Mouse (Mus musculus): ENCODE results near the gene Pitpnc1.

Pitpnc1 gene

GRCm38 (mm10) chr11:107410804-107411203 lies 59.7 kb downstream of the Pitpnc1 start:
- CTCF ChIA-PET: no interaction called here

- CTCF ChIA-PET: interaction anchor here (0.7 kb wide), 1 partner anchor 51 kb away, joined by 4 read pairs; no protein-coding TSS in a partner anchor
These were observed 60.3 kb downstream of the Pitpnc1 start for GRCm38 (mm10) chr11:107410090-107410732.

DNA sequence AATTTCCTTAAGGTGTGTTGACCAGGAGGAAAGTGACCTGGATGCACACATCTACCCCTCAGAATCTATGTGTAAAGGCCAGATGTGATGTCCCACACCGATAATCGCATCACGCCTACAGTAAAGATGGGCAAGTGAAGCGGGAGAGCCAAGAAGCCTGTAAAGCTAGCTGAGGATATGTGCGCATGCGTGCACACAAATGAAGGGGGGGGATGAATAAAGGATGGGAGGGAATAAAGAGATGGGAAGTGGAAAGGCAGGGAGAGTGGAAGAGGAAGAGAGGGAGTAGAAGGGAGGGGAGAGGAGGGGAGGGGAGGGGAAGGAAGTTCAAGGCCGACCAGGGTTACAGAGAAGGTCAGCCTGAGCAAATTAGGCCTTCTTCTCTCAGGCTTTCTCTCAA lies 61.6 kb downstream of the Pitpnc1 start:
- CTCF ChIA-PET: interaction anchor here (1.0 kb wide), 1 partner anchor 16 kb away, joined by 3 read pairs; no protein-coding TSS in a partner anchor

GRCm38 (mm10) chr11:107407698-107408097 lies 62.8 kb downstream of the Pitpnc1 start:
- CTCF ChIA-PET: no interaction called here

- CTCF ChIA-PET: interaction anchor here (0.7 kb wide), 1 partner anchor 11 kb away, joined by 3 read pairs; no protein-coding TSS in a partner anchor
These were observed 64.7 kb downstream of the Pitpnc1 start for GRCm38 (mm10) chr11:107405606-107406333.

GRCm38 (mm10) chr11:107403309-107403708 lies 67.2 kb downstream of the Pitpnc1 start:
- CTCF ChIA-PET: interaction anchor here (0.6 kb wide), 1 partner anchor 72 kb away, joined by 3 read pairs; no protein-coding TSS in a partner anchor

- CTCF ChIA-PET: no interaction called here
These were observed 68.5 kb downstream of the Pitpnc1 start for GRCm38 (mm10) chr11:107401839-107402590.

DNA sequence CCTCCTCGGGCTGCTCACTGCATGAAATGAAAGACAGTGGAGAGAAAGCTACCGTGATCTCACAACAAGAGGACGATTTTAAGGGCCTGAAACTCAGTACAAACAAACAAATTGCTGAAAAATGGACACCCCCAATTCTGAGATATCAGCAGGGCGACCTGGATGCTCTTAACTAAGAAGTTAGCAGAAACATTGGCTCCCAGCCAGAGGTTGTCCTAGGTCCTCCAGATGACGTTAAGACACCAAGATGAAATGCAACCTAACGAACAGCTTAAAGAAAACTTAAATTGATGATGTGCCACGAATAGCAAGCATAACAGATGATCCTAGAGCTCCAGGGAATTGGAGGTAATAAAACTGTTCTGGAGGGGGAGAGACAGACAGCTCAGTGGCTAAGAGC lies 69.7 kb downstream of the Pitpnc1 start:
- CTCF ChIA-PET: no interaction called here

GRCm38 (mm10) chr11:107400005-107400404 lies 70.5 kb downstream of the Pitpnc1 start:
- CTCF ChIA-PET: interaction anchor here (0.6 kb wide), 1 partner anchor 170 kb away, joined by 17 read pairs; no protein-coding TSS in a partner anchor

DNA sequence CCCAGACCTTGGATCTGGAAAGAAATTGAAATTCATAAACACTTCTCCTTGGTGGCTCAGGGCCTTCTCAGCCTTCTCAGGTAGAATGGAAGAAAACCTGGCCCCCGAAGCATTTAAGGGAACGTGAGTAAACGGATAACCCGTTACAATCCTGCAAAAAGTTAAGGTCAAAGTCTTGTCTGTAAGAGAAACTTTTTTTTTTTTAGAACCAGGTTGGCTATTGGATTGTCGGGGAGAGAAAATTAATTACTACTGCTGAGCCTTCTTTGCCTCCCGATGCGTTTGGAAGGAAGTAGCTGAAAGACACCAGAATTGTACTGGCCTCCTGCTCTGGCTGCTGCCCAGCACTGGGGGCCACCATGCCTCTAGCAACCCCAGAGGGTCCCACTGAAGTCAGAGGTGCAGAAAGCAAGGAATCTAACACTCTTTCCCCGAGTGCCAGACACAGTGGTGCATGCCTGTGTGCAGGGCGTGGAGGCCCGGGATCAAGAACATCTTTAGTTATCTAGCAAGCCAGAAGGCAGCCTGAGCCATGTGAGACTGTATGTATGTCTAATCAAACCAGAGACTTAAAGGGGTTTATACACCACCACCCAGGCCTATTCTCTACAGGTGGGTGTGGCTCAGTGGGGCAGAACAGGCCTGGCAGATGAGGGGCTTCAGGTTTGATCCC lies 73.0 kb downstream of the Pitpnc1 start:
- CTCF ChIA-PET: interaction anchor here (0.5 to 1.1 kb wide), 2 partner anchors 71 to 74 kb away, joined by 4 to 11 read pairs; no protein-coding TSS in a partner anchor

- CTCF ChIA-PET: interaction anchor here (1.0 kb wide), 1 partner anchor 76 kb away, joined by 3 read pairs; the partner anchor contains the start of gene Pitpnc1
These were observed 76.3 kb downstream of the Pitpnc1 start for GRCm38 (mm10) chr11:107394245-107394644.

- CTCF ChIA-PET: interaction anchor here (0.5 to 1.0 kb wide), 2 partner anchors 77 to 182 kb away, joined by 3 to 8 read pairs; partner anchors contain the start of gene Pitpnc1
These were observed 76.7 kb downstream of the Pitpnc1 start for GRCm38 (mm10) chr11:107393828-107394165.

- CTCF ChIA-PET: interaction anchor here (0.5 to 1.4 kb wide), 5 partner anchors 15 to 182 kb away, joined by 3 to 8 read pairs (median 3); partner anchors contain the start of gene Pitpnc1
These were observed 77.2 kb downstream of the Pitpnc1 start for GRCm38 (mm10) chr11:107393154-107393827.

GRCm38 (mm10) chr11:107390540-107390939 lies 80.0 kb downstream of the Pitpnc1 start:
- CTCF ChIA-PET: interaction anchor here (0.6 kb wide), 1 partner anchor 85 kb away, joined by 3 read pairs; no protein-coding TSS in a partner anchor

GRCm38 (mm10) chr11:107390001-107390400 lies 80.5 kb downstream of the Pitpnc1 start:
- CTCF ChIA-PET: interaction anchor here (0.6 kb wide), 1 partner anchor 86 kb away, joined by 3 read pairs; no protein-coding TSS in a partner anchor

GRCm38 (mm10) chr11:107386481-107386880 lies 84.0 kb downstream of the Pitpnc1 start:
- CTCF ChIA-PET: interaction anchor here (0.9 to 1.1 kb wide), 2 partner anchors 57 to 76 kb away, joined by 3 read pairs; no protein-coding TSS in a partner anchor

- CTCF ChIA-PET: interaction anchor here (0.6 to 1.4 kb wide), 4 partner anchors 37 to 108 kb away, joined by 3 to 5 read pairs (median 3); no protein-coding TSS in a partner anchor
These were observed 85.2 kb downstream of the Pitpnc1 start for GRCm38 (mm10) chr11:107385306-107385705.

- CTCF ChIA-PET: no interaction called here
These were observed 86.5 kb downstream of the Pitpnc1 start for GRCm38 (mm10) chr11:107383985-107384384.

GRCm38 (mm10) chr11:107379965-107380364 lies 90.5 kb downstream of the Pitpnc1 start:
- CTCF ChIA-PET: interaction anchor here (0.6 kb wide), 1 partner anchor 94 kb away, joined by 3 read pairs; no protein-coding TSS in a partner anchor

All from spleen, embryonic (tissue).